Mouse (Mus musculus) MEL (cell line): ENCODE results near the gene E130218I03Rik. TPM values are rescaled to one million over a fixed set of nuclear protein-coding genes. Genes with fewer than 3 reads are reported as not detected.

ENCODE experiments used
- DNase-seq: peaks from one replicate; pipeline ENCODE4 v3.0.0; 2011; ENCODE audit warnings: low read depth, low spot score
- H3K27ac ChIP-seq: 2 replicates; pipeline ENCODE4 v1.5.1; 2012; ENCODE audit warnings: low read depth, mild to moderate bottlenecking, control low read depth, low read length, moderate library complexity; ENCODE audit not compliant: control insufficient read depth
- H3K27me3 ChIP-seq, 2 experiments: fragments of 150-350 bp in 1 of 2; sonication (generic) in 1 of 2; 2 replicates each; pipeline ENCODE4 v1.6.1; 2012; ENCODE audit warnings: low read length in 2 of 2, mild to moderate bottlenecking in 2 of 2, improper control_type of control experiment in 1 of 2, moderate library complexity in 1 of 2; ENCODE audit not compliant: insufficient read depth in 2 of 2, control insufficient read depth in 1 of 2
- H3K36me3 ChIP-seq, 2 experiments: 2 replicates each; pipeline ENCODE4 v1.6.1; 2012 to 2014; ENCODE audit warnings: low read length in 2 of 2, improper control_type of control experiment in 1 of 2, inconsistent platforms in 1 of 2, mild to moderate bottlenecking in 1 of 2; ENCODE audit not compliant: insufficient read depth in 2 of 2, control insufficient read depth in 1 of 2
- H3K4me1 ChIP-seq, 2 experiments: fragments of 150-350 bp in 1 of 2; sonication (generic) in 1 of 2; 2 replicates each; pipeline ENCODE4 v1.6.1; 2012; ENCODE audit warnings: low read length in 2 of 2, improper control_type of control experiment in 1 of 2, mild to moderate bottlenecking in 1 of 2; ENCODE audit not compliant: insufficient read depth in 2 of 2, control insufficient read depth in 1 of 2
- H3K4me3 ChIP-seq, 2 experiments: fragments of 150-350 bp in 1 of 2; sonication (generic) in 1 of 2; 2 replicates each; pipeline ENCODE4 v1.5.1; 2012; ENCODE audit warnings: low read depth in 2 of 2, low read length in 2 of 2, mild to moderate bottlenecking in 2 of 2, moderate library complexity in 2 of 2, control low read depth in 1 of 2, improper control_type of control experiment in 1 of 2; ENCODE audit not compliant: control insufficient read depth in 1 of 2, insufficient read depth in 1 of 2
- H3K79me2 ChIP-seq: 2 replicates; pipeline ENCODE4 v1.6.1; 2012; ENCODE audit warnings: mild to moderate bottlenecking, low read length, moderate library complexity; ENCODE audit not compliant: control insufficient read depth, poor library complexity, insufficient read depth
- H3K9ac ChIP-seq: 2 replicates; pipeline ENCODE4 v1.6.1; 2012; ENCODE audit warnings: low read depth, mild to moderate bottlenecking, control low read depth, low read length, moderate library complexity; ENCODE audit not compliant: control insufficient read depth, poor library complexity, severe bottlenecking
- H3K9me3 ChIP-seq: fragments of 150-350 bp; sonication (generic); replicated peaks from 2 replicates; pipeline ENCODE4 v1.6.1; 2012; ENCODE audit warnings: mild to moderate bottlenecking, low read length, improper control_type of control experiment, moderate library complexity; ENCODE audit not compliant: insufficient read depth
- BHLHE40 ChIP-seq: IDR thresholded peaks from 2 replicates; pipeline ENCODE4 v1.6.1; 2012; ENCODE audit warnings: low read depth, mild to moderate bottlenecking, inconsistent platforms, low read length, improper control_type of control experiment, borderline replicate concordance
- CHD1 ChIP-seq: IDR thresholded peaks from 2 replicates; pipeline ENCODE4 v1.6.1; 2012; ENCODE audit warnings: low read depth, mild to moderate bottlenecking, inconsistent platforms, low read length, improper control_type of control experiment
- CHD2 ChIP-seq: IDR thresholded peaks from 2 replicates; pipeline ENCODE4 v1.6.1; 2011; ENCODE audit warnings: low read length, improper control_type of control experiment
- CTCF ChIP-seq, 3 experiments: IDR thresholded peaks in 2 of 3; conservative IDR thresholded peaks in 1 of 3; 2 replicates each; pipeline ENCODE4 v1.5.1; 2011 to 2012; ENCODE audit warnings: low read length in 3 of 3, low read depth in 2 of 3, mild to moderate bottlenecking in 2 of 3, improper control_type of control experiment in 1 of 3, inconsistent platforms in 1 of 3, mixed read lengths in 1 of 3, moderate library complexity in 1 of 3; ENCODE audit not compliant: control insufficient read depth in 1 of 3, insufficient read depth in 1 of 3, poor library complexity in 1 of 3, severe bottlenecking in 1 of 3
- E2F4 ChIP-seq: IDR thresholded peaks from 2 replicates; pipeline ENCODE4 v1.6.1; 2011; ENCODE audit warnings: low read depth, low read length, improper control_type of control experiment, borderline replicate concordance
- ELF1 ChIP-seq: IDR thresholded peaks from 2 replicates; pipeline ENCODE4 v1.6.1; 2014; ENCODE audit warnings: low read depth, mild to moderate bottlenecking, inconsistent platforms, low read length, improper control_type of control experiment, moderate library complexity
- EP300 ChIP-seq, 2 experiments: IDR thresholded peaks; 2 replicates each; pipeline ENCODE4 v1.6.1; 2011; ENCODE audit warnings: improper control_type of control experiment in 2 of 2, low read length in 2 of 2, low read depth in 1 of 2, mild to moderate bottlenecking in 1 of 2
- ETS1 ChIP-seq: IDR thresholded peaks from 2 replicates; pipeline ENCODE4 v1.6.1; 2012; ENCODE audit warnings: low read depth, mild to moderate bottlenecking, inconsistent platforms, low read length, improper control_type of control experiment, moderate library complexity
- GATA1 ChIP-seq: IDR thresholded peaks from 2 replicates; pipeline ENCODE4 v1.6.1; 2011; ENCODE audit warnings: low read depth, low read length, improper control_type of control experiment
- HCFC1 ChIP-seq: IDR thresholded peaks from 2 replicates; pipeline ENCODE4 v1.6.1; 2012; ENCODE audit warnings: low read depth, mild to moderate bottlenecking, inconsistent platforms, low read length, improper control_type of control experiment, moderate library complexity
- JUND ChIP-seq: IDR thresholded peaks from 2 replicates; pipeline ENCODE4 v1.6.1; 2011; ENCODE audit warnings: low read depth, mild to moderate bottlenecking, improper control_type of control experiment, low read length
- KAT2A ChIP-seq: conservative IDR thresholded peaks from 2 replicates; pipeline ENCODE4 v1.6.1; 2012; ENCODE audit warnings: low read depth, low read length, improper control_type of control experiment, inconsistent platforms
- MAFK ChIP-seq: IDR thresholded peaks from 2 replicates; pipeline ENCODE4 v1.6.1; 2011; ENCODE audit warnings: low read depth, mild to moderate bottlenecking, low read length, improper control_type of control experiment, borderline replicate concordance
- MAX ChIP-seq: IDR thresholded peaks from 2 replicates; pipeline ENCODE4 v1.6.1; 2011; ENCODE audit warnings: low read length, improper control_type of control experiment
- MAZ ChIP-seq: IDR thresholded peaks from 2 replicates; pipeline ENCODE4 v1.6.1; 2012; ENCODE audit warnings: low read depth, mild to moderate bottlenecking, inconsistent platforms, low read length, improper control_type of control experiment
- MEF2A ChIP-seq: IDR thresholded peaks from 2 replicates; pipeline ENCODE4 v1.6.1; 2014; ENCODE audit warnings: low read depth, mild to moderate bottlenecking, inconsistent platforms, low read length, improper control_type of control experiment; ENCODE audit not compliant: poor library complexity, insufficient replicate concordance, severe bottlenecking; ENCODE audit errors: extremely low read depth
- MXI1 ChIP-seq: IDR thresholded peaks from 2 replicates; pipeline ENCODE4 v1.6.1; 2011; ENCODE audit warnings: mild to moderate bottlenecking, low read depth, low read length, improper control_type of control experiment
- MYB ChIP-seq: IDR thresholded peaks from 2 replicates; pipeline ENCODE4 v1.6.1; 2011; ENCODE audit warnings: mild to moderate bottlenecking, low read depth, low read length, improper control_type of control experiment
- MYC ChIP-seq: IDR thresholded peaks from 2 replicates; pipeline ENCODE4 v1.6.1; 2011; ENCODE audit warnings: low read depth, mild to moderate bottlenecking, low read length, improper control_type of control experiment, moderate library complexity
- NELFE ChIP-seq: IDR thresholded peaks from 2 replicates; pipeline ENCODE4 v1.6.1; 2011; ENCODE audit warnings: low read depth, low read length, improper control_type of control experiment
- NRF1 ChIP-seq: IDR thresholded peaks from 2 replicates; pipeline ENCODE4 v1.6.1; 2014; ENCODE audit warnings: low read depth, mild to moderate bottlenecking, inconsistent platforms, low read length, improper control_type of control experiment, moderate library complexity; ENCODE audit not compliant: poor library complexity, insufficient read depth, severe bottlenecking
- POLR2A ChIP-seq, 2 experiments: IDR thresholded peaks; 2 replicates each; pipeline ENCODE4 v1.6.1; 2011 to 2012; ENCODE audit warnings: low read length in 2 of 2, mild to moderate bottlenecking in 2 of 2, control low read depth in 1 of 2, improper control_type of control experiment in 1 of 2, low read depth in 1 of 2, moderate library complexity in 1 of 2; ENCODE audit not compliant: control insufficient read depth in 1 of 2, insufficient read depth in 1 of 2, poor library complexity in 1 of 2
- POLR2AphosphoS2 ChIP-seq: IDR thresholded peaks from 2 replicates; pipeline ENCODE4 v1.6.1; 2011; ENCODE audit warnings: low read length, improper control_type of control experiment
- RAD21 ChIP-seq: IDR thresholded peaks from 2 replicates; pipeline ENCODE4 v1.6.1; 2011; ENCODE audit warnings: mild to moderate bottlenecking, low read depth, low read length, improper control_type of control experiment
- RCOR1 ChIP-seq: IDR thresholded peaks from 2 replicates; pipeline ENCODE4 v1.6.1; 2012; ENCODE audit warnings: low read depth, mild to moderate bottlenecking, inconsistent platforms, low read length, improper control_type of control experiment
- SIN3A ChIP-seq: IDR thresholded peaks from 2 replicates; pipeline ENCODE4 v1.6.1; 2012; ENCODE audit warnings: low read length, improper control_type of control experiment, inconsistent platforms
- SMC3 ChIP-seq: IDR thresholded peaks from 2 replicates; pipeline ENCODE4 v1.6.1; 2011; ENCODE audit warnings: low read depth, low read length, improper control_type of control experiment
- TAL1 ChIP-seq: IDR thresholded peaks from 2 replicates; pipeline ENCODE4 v1.6.1; 2012; ENCODE audit warnings: mild to moderate bottlenecking, inconsistent platforms, low read length, moderate library complexity, mixed read lengths
- TBP ChIP-seq: IDR thresholded peaks from 2 replicates; pipeline ENCODE4 v1.8.0; 2011; ENCODE audit warnings: low read depth, low read length, improper control_type of control experiment
- TCF12 ChIP-seq: IDR thresholded peaks from 2 replicates; pipeline ENCODE4 v1.6.1; 2014; ENCODE audit warnings: low read depth, mild to moderate bottlenecking, inconsistent platforms, low read length, improper control_type of control experiment, moderate library complexity
- UBTF ChIP-seq: IDR thresholded peaks from 2 replicates; pipeline ENCODE4 v1.6.1; 2012; ENCODE audit warnings: low read depth, mild to moderate bottlenecking, inconsistent platforms, low read length, improper control_type of control experiment, moderate library complexity, borderline replicate concordance; ENCODE audit not compliant: insufficient read depth
- USF1 ChIP-seq: IDR thresholded peaks from 2 replicates; pipeline ENCODE4 v1.6.1; 2014; ENCODE audit warnings: low read depth, mild to moderate bottlenecking, inconsistent platforms, low read length, improper control_type of control experiment, moderate library complexity
- ZC3H11A ChIP-seq: IDR thresholded peaks from 2 replicates; pipeline ENCODE4 v1.6.1; 2012; ENCODE audit warnings: low read depth, mild to moderate bottlenecking, inconsistent platforms, low read length, improper control_type of control experiment
- ZKSCAN1 ChIP-seq: IDR thresholded peaks from 2 replicates; pipeline ENCODE4 v1.6.1; 2012; ENCODE audit warnings: low read depth, mild to moderate bottlenecking, inconsistent platforms, low read length, improper control_type of control experiment, moderate library complexity
- ZMIZ1 ChIP-seq: IDR thresholded peaks from 2 replicates; pipeline ENCODE4 v1.6.1; 2012; ENCODE audit warnings: low read depth, mild to moderate bottlenecking, inconsistent platforms, low read length, improper control_type of control experiment, moderate library complexity
- polyA plus RNA-seq, 2 experiments: library from polyadenylated mRNA; stranded (reverse) in 1 of 2; unstranded in 1 of 2; fragments of >175 nt in 1 of 2; fragments of >200 nt in 1 of 2; gene quantifications; 2 replicates each; pipeline versions ENCODE4 v1.2.1 to v1.2.4; 2012; ENCODE audit warnings: low replicate concordance in 2 of 2, low read depth in 1 of 2; ENCODE audit not compliant: insufficient read length in 2 of 2, insufficient read depth in 1 of 2, missing spikeins in 1 of 2
- total RNA-seq: library from RNA; depleted of rRNA; stranded (reverse); fragments of 300-350 nt; gene quantifications from 2 replicates; pipeline ENCODE4 v1.2.3, GENCODE M21; 2012

Gene E130218I03Rik
- total and polyA plus RNA-seq, 3 experiments: 1.6 to 2.8 TPM; not detected in 1

- H3K4me3 ChIP-seq: peak overlapping the region; percentile 96 to 97
- H3K27me3 ChIP-seq: no peaks in the 10 kb centered on the region
- H3K9ac ChIP-seq: peak overlapping the region; percentile 99
- peaks cover 6 to 24% of the 10 kb centered on the region in 2 experiments for H3K36me3 ChIP-seq
- peaks cover 13% of the 10 kb centered on the region for H3K79me2 ChIP-seq
- H3K9me3 ChIP-seq: no peaks in the 10 kb centered on the region
- no peak for TF ChIP-seq RAD21
- TF ChIP-seq MAX: peak; percentile 63; the same call in 1 of the 2 replicates
- TF ChIP-seq EP300 (IDR thresholded peaks at IDR 0.05; ENCODE audit: low read depth in 1 of 2, low read length in 2 of 2): 0 out of 4 replicates have a peak, but pooled peaks of 1 of the 2 experiments have one; percentile 16
- peak; percentile 57; the same call in 1 of the 2 replicates for TF ChIP-seq MAZ
- TF ChIP-seq UBTF: no peak
- peak; percentile 55; the same call in 1 of the 2 replicates for TF ChIP-seq TCF12
- no peak for TF ChIP-seq SMC3
- TF ChIP-seq ZC3H11A: no peak
- TF ChIP-seq RCOR1: no peak
- peak; percentile 68 for TF ChIP-seq MXI1
- TF ChIP-seq MYC: peak; percentile 27; the same call in 1 of the 2 replicates
- TF ChIP-seq ZKSCAN1: no peak
- peak; percentile 70 for TF ChIP-seq ZMIZ1
- peak; percentile 58 for TF ChIP-seq SIN3A
- peak; percentile 76 for TF ChIP-seq CHD1
- peak; percentile 93 for TF ChIP-seq NELFE
- TF ChIP-seq POLR2A (IDR thresholded peaks at IDR 0.05; ENCODE audit: control insufficient read depth in 1 of 2, insufficient read depth in 1 of 2, low read depth in 1 of 2, low read length in 2 of 2, poor library complexity in 1 of 2): peak; percentile 91 to 97
- peak; percentile 36; the same call in 1 of the 2 replicates for TF ChIP-seq BHLHE40
- peak; percentile 57 for TF ChIP-seq ELF1
- TF ChIP-seq MEF2A: no peak
- TF ChIP-seq USF1: peak; percentile 78
- peak in 2 of 3 experiments; percentile 20 to 33; a peak in 4 of 6 replicates for TF ChIP-seq CTCF (IDR thresholded peaks at IDR 0.05 in 2 of 3, conservative IDR thresholded peaks at IDR 0.05 in 1 of 3; ENCODE audit: control insufficient read depth in 1 of 3, insufficient read depth in 1 of 3, low read depth in 2 of 3, low read length in 3 of 3, poor library complexity in 1 of 3, severe bottlenecking in 1 of 3)
- TF ChIP-seq MAFK: no peak
- no peak for TF ChIP-seq CHD2
- peak; percentile 10; the same call in 1 of the 2 replicates for TF ChIP-seq ETS1
- TF ChIP-seq POLR2AphosphoS2: peak; percentile 89
- peak; percentile 77 for TF ChIP-seq HCFC1
- TF ChIP-seq TAL1: no peak
- TF ChIP-seq NRF1: peak; percentile 83
- TF ChIP-seq JUND: no peak
- TF ChIP-seq MYB: peak; percentile 26; the same call in 1 of the 2 replicates
- TF ChIP-seq KAT2A: peak; percentile 67; the same call in 1 of the 2 replicates
- peak; percentile 40; the same call in 1 of the 2 replicates for TF ChIP-seq TBP
- TF ChIP-seq E2F4: 0 out of 2 replicates have a peak, but pooled peaks have one; percentile 38
- TF ChIP-seq GATA1: no peak
- DNase-seq: peak; percentile 92
- peaks cover 2 to 21% of the 10 kb centered on the region in 2 experiments; a peak in 3 of 4 replicates for H3K4me1 ChIP-seq
- H3K27ac ChIP-seq: peak overlapping the region; percentile 87
Measured at GRCm38 (mm10) chr4:134287168-134287564, 43.7 kb downstream of the E130218I03Rik start.
